Mouse (Mus musculus): ENCODE data around the gene Sycn.

Sycn gene

GRCm38 (mm10) chr7:28586663-28587411, 46.2 kb downstream of the Sycn start:
- DNase-seq (ENCODE audit: low spot score): peak; percentile 35

GRCm38 (mm10) chr7:28587644-28588043, 47.0 kb downstream of the Sycn start:
- DNase-seq (ENCODE audit: low spot score): no peak
